Mouse (Mus musculus): ENCODE measurements around the gene Slc41a3. TPM values are rescaled to one million over a fixed set of nuclear protein-coding genes. Genes with fewer than 3 reads are reported as not detected.

Gene Slc41a3
- total RNA-seq, 1 experiment from 2014 or later = 2.7 TPM

GRCm38 (mm10) chr6:90588113-90588512, 16.4 kb upstream of the Slc41a3 start:
- ATAC-seq (replicated peaks in 1 of 2; ENCODE audit: insufficient read depth in 1 of 2, low FRiP score in 2 of 2, low TSS enrichment in 1 of 2, low read depth in 1 of 2, poor library complexity in 2 of 2, severe bottlenecking in 2 of 2) = no peak

DNA sequence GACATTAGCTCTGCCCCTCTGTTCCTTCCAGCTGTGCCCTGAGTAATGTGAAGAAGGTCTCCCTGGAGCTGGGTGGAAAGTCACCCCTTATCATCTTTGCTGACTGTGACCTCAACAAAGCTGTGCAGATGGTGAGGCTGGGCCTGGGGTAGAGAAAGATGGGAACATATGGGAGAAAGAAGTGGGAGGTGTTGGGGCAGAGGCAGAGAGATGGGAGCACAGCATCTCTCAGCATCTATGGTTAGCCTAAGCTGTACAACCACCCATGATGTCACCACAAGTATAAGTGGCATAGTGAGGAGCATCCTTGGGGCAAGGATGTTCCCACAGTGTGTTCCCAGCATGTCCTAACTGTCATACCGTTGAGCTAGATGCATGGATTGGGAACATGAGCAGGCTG, 13.8 kb upstream of the Slc41a3 start:
- ATAC-seq (replicated peaks in 1 of 2; ENCODE audit: insufficient read depth in 1 of 2, low FRiP score in 2 of 2, low TSS enrichment in 1 of 2, low read depth in 1 of 2, poor library complexity in 2 of 2, severe bottlenecking in 2 of 2) = no peak

GRCm38 (mm10) chr6:90594972-90595371, 9.6 kb upstream of the Slc41a3 start:
- ATAC-seq (replicated peaks in 1 of 2; ENCODE audit: insufficient read depth in 1 of 2, low FRiP score in 2 of 2, low TSS enrichment in 1 of 2, low read depth in 1 of 2, poor library complexity in 2 of 2, severe bottlenecking in 2 of 2) = no peak

DNA sequence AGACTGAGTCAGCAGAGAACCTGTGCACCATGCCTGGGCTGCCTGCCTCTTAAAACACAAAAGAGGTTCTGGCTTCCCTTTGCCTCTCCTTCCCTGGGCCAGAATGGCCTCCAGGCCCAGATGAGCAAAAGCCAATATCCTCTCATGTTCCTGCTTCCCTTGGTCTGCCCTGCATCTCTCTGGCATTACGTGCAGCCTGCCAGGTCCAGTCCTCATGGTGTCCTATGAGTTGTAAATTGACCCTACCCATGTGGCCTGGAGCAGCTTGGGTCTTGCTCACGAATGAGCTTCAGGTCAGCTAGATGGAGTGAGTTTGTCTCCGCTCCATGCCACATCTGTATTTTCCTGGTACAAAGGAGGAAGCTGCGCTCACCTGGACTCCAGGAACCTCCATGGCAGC, 7.5 kb upstream of the Slc41a3 start:
- no peak for ATAC-seq (replicated peaks in 1 of 2; ENCODE audit: insufficient read depth in 1 of 2, low FRiP score in 2 of 2, low TSS enrichment in 1 of 2, low read depth in 1 of 2, poor library complexity in 2 of 2, severe bottlenecking in 2 of 2)

DNA sequence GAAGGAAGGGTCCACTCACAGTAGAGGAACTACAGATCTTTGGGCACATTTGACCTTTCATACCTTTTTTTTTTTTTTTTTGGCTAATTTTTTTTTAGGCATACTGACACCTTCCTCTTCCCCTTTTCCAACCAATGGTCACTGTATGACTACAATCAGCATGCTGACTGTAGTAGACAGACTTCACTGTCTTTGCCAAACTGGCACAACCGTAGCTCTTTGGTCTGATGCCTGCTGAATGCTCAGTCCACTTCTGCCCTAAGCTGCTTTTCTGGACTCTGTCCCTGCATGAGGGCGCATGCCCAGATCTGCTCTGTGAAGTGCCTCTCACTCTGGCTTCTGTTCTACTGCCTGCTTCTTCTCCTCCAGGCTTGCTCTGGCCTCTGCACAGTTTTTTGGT, 6.9 kb upstream of the Slc41a3 start:
- ATAC-seq (replicated peaks in 1 of 2; ENCODE audit: insufficient read depth in 1 of 2, low FRiP score in 2 of 2, low TSS enrichment in 1 of 2, low read depth in 1 of 2, poor library complexity in 2 of 2, severe bottlenecking in 2 of 2) = peak; percentile 22 to 38; a peak in 2 of 4 replicates

- no peak for ATAC-seq (replicated peaks in 1 of 2; ENCODE audit: insufficient read depth in 1 of 2, low FRiP score in 2 of 2, low TSS enrichment in 1 of 2, low read depth in 1 of 2, poor library complexity in 2 of 2, severe bottlenecking in 2 of 2)
Measured at GRCm38 (mm10) chr6:90598197-90598596, 6.3 kb upstream of the Slc41a3 start.

DNA sequence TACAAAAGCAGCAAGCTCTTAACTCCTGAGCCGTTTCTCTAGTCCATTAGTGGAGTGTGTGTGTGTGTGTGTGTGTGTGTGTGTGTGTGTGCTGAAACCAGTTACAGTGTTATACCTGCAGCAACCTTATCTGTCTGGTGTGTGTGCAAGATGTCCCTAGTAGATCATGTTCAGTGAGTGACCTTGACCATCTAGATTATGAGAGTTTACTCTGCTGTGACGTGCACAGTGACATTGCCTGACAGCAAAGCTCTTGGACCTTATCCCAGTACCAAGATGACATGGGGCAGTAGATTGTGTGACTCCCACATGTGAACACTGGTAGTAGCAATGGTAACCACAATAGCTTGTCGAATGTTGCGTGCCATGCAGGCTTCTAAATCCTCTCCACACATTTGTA, 4.2 kb upstream of the Slc41a3 start:
- ATAC-seq (replicated peaks in 1 of 2; ENCODE audit: insufficient read depth in 1 of 2, low FRiP score in 2 of 2, low TSS enrichment in 1 of 2, low read depth in 1 of 2, poor library complexity in 2 of 2, severe bottlenecking in 2 of 2) = no peak

- no peak for ATAC-seq (replicated peaks in 1 of 2; ENCODE audit: insufficient read depth in 1 of 2, low FRiP score in 2 of 2, low TSS enrichment in 1 of 2, low read depth in 1 of 2, poor library complexity in 2 of 2, severe bottlenecking in 2 of 2)
Measured at GRCm38 (mm10) chr6:90601736-90602135, 2.8 kb upstream of the Slc41a3 start.

DNA sequence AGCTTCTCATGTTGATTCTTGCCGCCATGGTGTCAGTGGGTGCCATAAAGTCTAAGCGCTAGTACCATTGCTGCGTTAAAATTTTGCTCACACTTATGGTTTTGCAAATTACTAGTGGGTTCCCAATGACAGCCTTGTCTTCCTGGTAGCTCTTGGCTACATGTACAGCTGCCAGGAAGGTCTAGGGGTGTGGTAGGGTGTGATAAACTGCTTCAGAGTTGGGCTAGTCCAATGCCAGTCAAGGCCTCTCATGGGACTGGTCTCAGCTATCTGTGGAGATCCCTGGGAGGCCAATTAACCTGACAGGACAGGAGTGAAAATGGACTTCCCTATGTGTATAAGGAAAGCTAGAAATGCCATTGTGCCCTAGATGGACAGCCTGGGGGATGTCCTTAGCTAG, 2.2 kb upstream of the Slc41a3 start:
- ATAC-seq (replicated peaks in 1 of 2; ENCODE audit: insufficient read depth in 1 of 2, low FRiP score in 2 of 2, low TSS enrichment in 1 of 2, low read depth in 1 of 2, poor library complexity in 2 of 2, severe bottlenecking in 2 of 2) = no peak

DNA sequence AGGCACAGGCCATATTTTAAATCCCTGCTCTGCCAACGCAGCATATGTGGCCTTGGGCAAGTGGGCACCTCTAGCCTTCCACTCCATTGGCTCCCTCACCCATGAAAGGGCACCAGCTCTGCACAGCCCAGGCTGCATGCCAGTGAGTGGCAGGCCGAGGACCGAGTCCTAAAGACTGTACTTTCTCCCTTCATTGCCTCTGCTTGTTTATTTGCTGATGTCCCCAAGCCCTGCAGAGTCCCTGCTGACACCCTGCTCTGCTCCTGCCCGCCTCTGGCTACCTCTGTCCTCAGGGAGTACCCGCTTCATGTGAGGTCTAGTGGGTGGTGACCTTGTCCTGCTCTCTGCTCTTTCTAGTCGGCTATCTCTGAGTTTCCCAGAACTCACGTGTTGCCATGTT, 1.4 kb upstream of the Slc41a3 start:
- ATAC-seq (replicated peaks in 1 of 2; ENCODE audit: insufficient read depth in 1 of 2, low FRiP score in 2 of 2, low TSS enrichment in 1 of 2, low read depth in 1 of 2, poor library complexity in 2 of 2, severe bottlenecking in 2 of 2) = no peak

DNA sequence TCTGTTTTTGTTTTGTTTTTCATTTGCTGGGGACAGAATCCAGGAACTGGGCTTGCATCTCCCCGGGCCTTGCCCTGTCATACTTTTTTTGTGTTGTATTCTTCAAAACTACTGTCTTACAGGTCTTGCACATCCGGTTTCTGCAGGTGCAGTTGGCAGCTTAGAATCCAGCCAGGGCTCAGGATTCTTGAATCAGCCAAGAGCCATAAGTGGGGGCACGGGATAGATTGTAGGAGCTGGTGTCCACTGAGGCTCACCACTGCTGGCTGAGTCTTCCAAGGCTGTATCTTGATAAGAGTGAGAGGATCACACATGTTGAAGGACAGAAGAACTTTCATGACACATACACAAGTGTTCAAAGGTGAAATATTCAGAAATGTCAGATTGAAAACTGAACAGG, 395 bp upstream of the Slc41a3 start:
- no peak for ATAC-seq (replicated peaks in 1 of 2; ENCODE audit: insufficient read depth in 1 of 2, low FRiP score in 2 of 2, low TSS enrichment in 1 of 2, low read depth in 1 of 2, poor library complexity in 2 of 2, severe bottlenecking in 2 of 2)

DNA sequence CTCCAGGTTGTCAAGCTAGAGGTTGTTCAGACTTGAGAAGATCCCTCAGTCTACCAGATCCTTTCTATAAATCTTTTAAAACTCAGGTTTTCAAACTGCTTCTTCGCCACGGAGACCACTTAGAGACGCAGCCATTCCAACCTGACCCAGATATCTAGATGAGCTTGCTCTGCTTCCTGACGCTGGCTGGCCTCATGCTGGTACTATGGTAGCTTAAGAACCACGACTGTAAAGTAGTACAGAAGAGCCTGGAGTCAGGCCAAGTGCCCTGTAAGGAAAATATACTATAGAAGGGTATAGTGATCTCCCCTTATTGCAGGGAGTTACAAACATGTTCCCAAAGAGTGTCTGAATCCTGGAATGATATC, 757 bp downstream of the Slc41a3 start:
- ATAC-seq (replicated peaks in 1 of 2; ENCODE audit: insufficient read depth in 1 of 2, low FRiP score in 2 of 2, low TSS enrichment in 1 of 2, low read depth in 1 of 2, poor library complexity in 2 of 2, severe bottlenecking in 2 of 2) = no peak

DNA sequence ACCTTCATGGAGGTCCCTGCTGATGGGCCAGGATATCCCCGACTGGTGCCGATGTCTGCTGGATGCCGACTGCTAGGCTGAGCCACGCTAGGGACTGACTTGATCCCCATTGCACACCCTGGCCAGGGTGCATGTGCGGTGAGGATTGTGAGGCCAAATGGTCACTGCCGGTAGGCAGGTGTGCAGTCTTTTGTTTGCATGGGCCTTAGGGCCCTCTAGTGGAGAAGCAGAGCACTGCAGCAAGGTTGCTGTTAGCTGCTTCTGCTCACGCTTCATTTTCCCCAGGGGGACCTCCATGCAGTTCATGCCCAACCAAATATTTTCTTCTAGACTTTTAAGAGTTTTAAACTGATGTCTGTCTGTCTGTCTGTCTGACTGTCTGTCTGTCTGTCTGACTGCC, 2.0 kb downstream of the Slc41a3 start:
- peak; percentile 47 to 54; a peak in 2 of 4 replicates for ATAC-seq (replicated peaks in 1 of 2; ENCODE audit: insufficient read depth in 1 of 2, low FRiP score in 2 of 2, low TSS enrichment in 1 of 2, low read depth in 1 of 2, poor library complexity in 2 of 2, severe bottlenecking in 2 of 2)

- peak; percentile 53 to 58 for ATAC-seq (replicated peaks in 1 of 2; ENCODE audit: insufficient read depth in 1 of 2, low FRiP score in 2 of 2, low TSS enrichment in 1 of 2, low read depth in 1 of 2, poor library complexity in 2 of 2, severe bottlenecking in 2 of 2)
Measured at GRCm38 (mm10) chr6:90607196-90607595, 2.7 kb downstream of the Slc41a3 start.

DNA sequence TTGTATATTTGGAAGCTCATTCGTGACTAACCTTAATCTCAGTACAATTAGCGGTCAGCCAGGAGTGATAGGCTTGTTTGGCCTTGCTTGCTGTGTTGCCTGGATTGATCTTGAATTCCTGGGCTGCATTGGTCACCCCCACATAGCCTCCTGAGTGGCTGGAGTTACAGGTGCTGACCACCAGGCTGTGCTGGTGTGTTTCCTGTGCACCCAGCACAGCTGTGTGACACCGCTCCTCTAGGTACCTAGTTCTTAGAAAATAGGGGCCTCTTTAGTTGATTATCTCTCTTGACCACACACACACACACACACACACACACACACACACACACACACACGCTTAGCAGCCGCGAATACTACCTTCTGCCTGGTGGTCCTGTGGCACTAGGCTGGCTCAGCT, 3.7 kb downstream of the Slc41a3 start:
- peak; percentile 22 to 50; a peak in 1 of 4 replicates for ATAC-seq (replicated peaks in 1 of 2; ENCODE audit: insufficient read depth in 1 of 2, low FRiP score in 2 of 2, low TSS enrichment in 1 of 2, low read depth in 1 of 2, poor library complexity in 2 of 2, severe bottlenecking in 2 of 2)

GRCm38 (mm10) chr6:90610248-90610647, 5.7 kb downstream of the Slc41a3 start:
- ATAC-seq (replicated peaks in 1 of 2; ENCODE audit: insufficient read depth in 1 of 2, low FRiP score in 2 of 2, low TSS enrichment in 1 of 2, low read depth in 1 of 2, poor library complexity in 2 of 2, severe bottlenecking in 2 of 2) = no peak

GRCm38 (mm10) chr6:90613277-90613676, 8.8 kb downstream of the Slc41a3 start:
- ATAC-seq (replicated peaks in 1 of 2; ENCODE audit: insufficient read depth in 1 of 2, low FRiP score in 2 of 2, low TSS enrichment in 1 of 2, low read depth in 1 of 2, poor library complexity in 2 of 2, severe bottlenecking in 2 of 2) = no peak

GRCm38 (mm10) chr6:90615362-90615761, 10.8 kb downstream of the Slc41a3 start:
- no peak for ATAC-seq (replicated peaks in 1 of 2; ENCODE audit: insufficient read depth in 1 of 2, low FRiP score in 2 of 2, low TSS enrichment in 1 of 2, low read depth in 1 of 2, poor library complexity in 2 of 2, severe bottlenecking in 2 of 2)

GRCm38 (mm10) chr6:90615991-90616390, 11.5 kb downstream of the Slc41a3 start:
- ATAC-seq (replicated peaks in 1 of 2; ENCODE audit: insufficient read depth in 1 of 2, low FRiP score in 2 of 2, low TSS enrichment in 1 of 2, low read depth in 1 of 2, poor library complexity in 2 of 2, severe bottlenecking in 2 of 2) = no peak

DNA sequence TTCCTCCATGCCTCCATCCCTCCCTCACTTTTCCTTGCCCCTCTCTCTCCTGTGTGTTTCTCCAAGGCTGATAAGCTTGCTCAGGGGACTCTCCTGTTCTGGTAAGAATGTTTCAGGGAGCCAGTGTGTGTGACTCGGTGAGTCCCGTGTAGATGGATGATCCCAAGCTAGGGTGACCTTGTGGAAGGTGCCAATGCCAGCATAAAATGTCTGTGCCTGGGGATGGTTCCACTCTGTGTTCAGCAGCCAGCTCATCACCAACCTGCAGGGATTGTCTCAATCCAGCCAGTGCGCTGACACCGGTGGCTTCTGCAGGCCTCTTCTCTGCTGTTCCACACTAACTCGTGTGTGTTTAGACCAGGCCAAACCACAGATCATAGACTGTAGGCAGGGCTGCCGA, 12.0 kb downstream of the Slc41a3 start:
- ATAC-seq (replicated peaks in 1 of 2; ENCODE audit: insufficient read depth in 1 of 2, low FRiP score in 2 of 2, low TSS enrichment in 1 of 2, low read depth in 1 of 2, poor library complexity in 2 of 2, severe bottlenecking in 2 of 2) = no peak

All from hematopoietic stem cell, adult 5-6 weeks (primary cell).